7 mouse cellular contexts compared by ENCODE assay signal in the genomic region with DNA sequence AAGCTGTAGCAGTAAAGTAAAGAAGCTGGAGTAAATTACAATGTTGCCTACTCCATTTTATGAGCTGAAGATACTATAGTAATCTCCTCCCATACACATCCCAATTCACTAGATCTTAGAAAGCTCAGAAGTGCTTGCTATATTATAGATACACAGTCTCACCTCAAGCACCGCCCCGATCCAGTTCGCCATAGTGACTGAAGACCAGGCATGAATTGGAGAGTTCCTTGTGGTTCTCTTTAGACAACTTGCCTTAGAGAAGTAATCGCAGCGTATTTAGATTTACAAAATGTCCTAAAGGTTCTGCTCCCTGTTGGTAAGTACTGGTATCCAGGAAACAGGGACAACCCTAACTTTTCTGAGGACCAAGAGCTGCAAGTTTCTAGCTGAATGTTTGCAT. TPM values are rescaled to one million over a fixed set of nuclear protein-coding genes. Genes with fewer than 3 reads are reported as not detected.
DNase-seq lines count a peak whose midpoint lies in the region; ATAC-seq lines count a peak whose summit lies in the region.

No protein-coding gene starts in this region.

- H3K4me3 ChIP-seq in lung, embryonic 15.5 days, result peak overlapping the region; percentile 87
- H3K4me3 ChIP-seq in neural tube, embryonic 13.5 days, result peak overlapping the region; percentile 73; the same call in 1 of the 2 replicates

- no peaks in the 10 kb centered on the region for H3K36me3 ChIP-seq in lung, embryonic 15.5 days
- H3K36me3 ChIP-seq in neural tube, embryonic 13.5 days, result peaks cover 6% of the 10 kb centered on the region; the same call in 1 of the 2 replicates

- H3K9ac ChIP-seq in lung, embryonic 15.5 days, result no peak overlapping the region
- 0 out of 2 replicates have a peak overlapping the region, but pooled peaks have one; percentile 83 for H3K9ac ChIP-seq in neural tube, embryonic 13.5 days

- H3K27ac ChIP-seq in lung, embryonic 15.5 days, result no peak overlapping the region
- no peak overlapping the region; the same call in 1 of the 2 replicates for H3K27ac ChIP-seq in neural tube, embryonic 13.5 days (replicated peaks)

- H3K27me3 ChIP-seq in lung, embryonic 15.5 days, result no peaks in the 10 kb centered on the region
- no peaks in the 10 kb centered on the region; the same call in 1 of the 2 replicates for H3K27me3 ChIP-seq in neural tube, embryonic 13.5 days

- peaks cover 15% of the 10 kb centered on the region; the same call in 1 of the 2 replicates for H3K4me1 ChIP-seq in lung, embryonic 15.5 days
- H3K4me1 ChIP-seq in neural tube, embryonic 13.5 days (replicated peaks), result peaks cover 30% of the 10 kb centered on the region

- H3K4me2 ChIP-seq in lung, embryonic 15.5 days, result peak overlapping the region; percentile 88
- peak overlapping the region; percentile 64 for H3K4me2 ChIP-seq in neural tube, embryonic 13.5 days

- 89% methylated on average over 5 of the region's 5 CpGs for WGBS in lung, embryonic 15.5 days
- WGBS in neural tube, embryonic 13.5 days, result 97% methylated on average over 5 of the region's 5 CpGs

- no peak for DNase-seq in lung, postnatal 4 days
- peak; percentile 20 for DNase-seq in induced T-regulatory cell, adult 2 months (ENCODE audit: low read depth)
- DNase-seq in right cerebral cortex, postnatal 36 days (ENCODE audit: low spot score in 2 of 2), result no peak
- no peak for DNase-seq in adrenal gland, postnatal 4 days (ENCODE audit: low spot score in 2 of 2)

- no peak for ATAC-seq in lung, embryonic 15.5 days (ENCODE audit: borderline replicate concordance, extremely low read depth, low FRiP score, low TSS enrichment)
- ATAC-seq in erythroblast, adult 5-6 weeks (replicated peaks; ENCODE audit: low FRiP score, poor library complexity, severe bottlenecking), result 0 out of 2 replicates have a peak, but pooled peaks have one; percentile 8
- ATAC-seq in neural tube, embryonic 13.5 days (ENCODE audit: low read depth), result no peak

- no peaks in the 10 kb centered on the region for H3K9me3 ChIP-seq in lung, embryonic 15.5 days
- H3K9me3 ChIP-seq in neural tube, embryonic 13.5 days, result no peaks in the 10 kb centered on the region

RNA-seq across cellular contexts. Expression of gene Sp4, which starts 1.8 kb away (rescaled TPM):
- polyA plus RNA-seq in lung, embryonic 15.5 days (2015; fragmentation: Nextera tagmentation; extraction: Ambion mirVana), result 7.9 and 8.9 TPM in 2 replicates
- 17.7 and 23.8 TPM in 2 replicates for total RNA-seq in erythroblast, adult 5-6 weeks (2015; ENCODE audit: low replicate concordance)
- total RNA-seq in erythroblast, adult 5-6 weeks (2017; ENCODE audit: low replicate concordance), result 22.0 and 23.4 TPM in 2 replicates
- 16.7 and 17.9 TPM in 2 replicates for polyA plus RNA-seq in neural tube, embryonic 13.5 days (2015; fragmentation: Nextera tagmentation; extraction: Ambion mirVana)
- 10 to 100 TPM; 12.3 to 13.7 TPM for total RNA-seq in adrenal gland, postnatal 4 days (2021)
